Mouse (Mus musculus): ENCODE measurements around the gene Supt6. TPM values are rescaled to one million over a fixed set of nuclear protein-coding genes. Genes with fewer than 3 reads are reported as not detected.
A peak's percentile ranks its signal among the peaks of the same experiment; 100 is the strongest.

The Supt6 gene
- total and polyA plus RNA-seq, 3 experiments: 30.4 to 99.9 (median 65.5) TPM

DNA sequence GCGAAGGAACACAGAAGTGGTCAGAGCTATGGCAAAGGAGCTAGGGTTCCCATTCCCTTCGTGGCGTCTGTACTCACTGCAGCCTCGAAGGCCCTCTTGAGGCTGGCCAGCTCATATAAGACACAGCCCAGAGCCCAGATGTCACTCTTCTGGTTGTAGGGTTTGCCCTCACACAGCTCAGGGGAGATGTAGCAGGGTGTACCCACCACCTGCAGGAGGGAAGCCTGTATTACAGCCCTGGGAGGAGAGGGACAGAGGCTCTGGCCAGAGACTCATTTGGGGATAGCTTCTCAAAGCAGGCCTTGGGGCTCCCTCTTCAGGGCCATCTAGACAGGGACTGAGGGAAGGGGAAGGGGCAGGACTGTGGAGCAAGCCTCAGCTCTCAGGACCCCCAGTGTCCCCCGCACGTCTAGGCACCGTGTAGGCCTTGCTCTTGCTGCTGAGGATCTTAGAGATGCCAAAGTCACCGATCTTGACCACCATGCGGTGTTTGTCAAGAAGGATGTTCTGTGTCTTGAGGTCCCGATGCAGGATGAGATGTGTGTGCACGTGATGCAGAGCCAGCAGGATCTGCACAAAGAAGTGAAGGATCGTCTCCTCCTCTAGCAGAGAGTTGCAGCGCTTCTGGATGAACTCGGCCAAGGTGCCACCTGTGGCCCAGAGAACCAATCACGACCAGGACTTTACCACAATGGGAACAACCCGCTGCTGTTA lies 73.6 kb downstream of the Supt6 start:
- H3K4me3 ChIP-seq (replicated peaks in 1 of 3; ENCODE audit: low read depth in 2 of 3, low read length in 2 of 3, poor library complexity in 1 of 3): no peak overlapping the region
- H3K27ac ChIP-seq (ENCODE audit: insufficient read depth, low read depth): no peak overlapping the region
- TF ChIP-seq JUND (conservative IDR thresholded peaks at IDR 0.05; ENCODE audit: low read depth, low read length): no peak
- no peak for TF ChIP-seq RCOR1 (conservative IDR thresholded peaks at IDR 0.05; ENCODE audit: low read depth, low read length)
- TF ChIP-seq HCFC1 (IDR thresholded peaks at IDR 0.05; ENCODE audit: low read depth, low read length): 0 out of 2 replicates have a peak, but pooled peaks have one; percentile 13
- no peak for TF ChIP-seq GABPA (IDR thresholded peaks at IDR 0.05; ENCODE audit: insufficient replicate concordance, low read depth, low read length)
- no peak for TF ChIP-seq USF2 (conservative IDR thresholded peaks at IDR 0.05; ENCODE audit: low read depth, low read length)
- peak; percentile 80 for TF ChIP-seq RAD21 (IDR thresholded peaks at IDR 0.05; ENCODE audit: low read depth, low read length)
- TF ChIP-seq CHD1 (IDR thresholded peaks at IDR 0.05; ENCODE audit: low read depth, low read length): no peak
- no peak for TF ChIP-seq POLR2AphosphoS2 (IDR thresholded peaks at IDR 0.05; ENCODE audit: low read depth, low read length)
- no peak for TF ChIP-seq USF1 (IDR thresholded peaks at IDR 0.05; ENCODE audit: low read depth, low read length)
- TF ChIP-seq NRF1 (IDR thresholded peaks at IDR 0.05; ENCODE audit: low read depth, low read length): no peak
- no peak for TF ChIP-seq MAX (IDR thresholded peaks at IDR 0.05; ENCODE audit: low read length)
- no peak for TF ChIP-seq ETS1 (conservative IDR thresholded peaks at IDR 0.05; ENCODE audit: low read depth, low read length)
- no peak for TF ChIP-seq MAFK (IDR thresholded peaks at IDR 0.05; ENCODE audit: insufficient replicate concordance, low read length)
- no peak; the same call in 1 of the 2 replicates for TF ChIP-seq NELFE (IDR thresholded peaks at IDR 0.05; ENCODE audit: low read depth, low read length)
- TF ChIP-seq SMC3 (IDR thresholded peaks at IDR 0.05; ENCODE audit: low read depth, low read length): peak; percentile 83
- TF ChIP-seq CHD2 (IDR thresholded peaks at IDR 0.05; ENCODE audit: low read length): no peak
- no peak for TF ChIP-seq KAT2A (IDR thresholded peaks at IDR 0.05; ENCODE audit: insufficient replicate concordance, low read length)
- no peak for TF ChIP-seq E2F4 (IDR thresholded peaks at IDR 0.05; ENCODE audit: insufficient replicate concordance, low read depth, low read length)
- no peak; the same call in 1 of the 2 replicates for TF ChIP-seq SIN3A (IDR thresholded peaks at IDR 0.05; ENCODE audit: low read length)
- no peak for TF ChIP-seq TBP (conservative IDR thresholded peaks at IDR 0.05; ENCODE audit: low read depth, low read length)
- TF ChIP-seq ZC3H11A (IDR thresholded peaks at IDR 0.05; ENCODE audit: low read depth, low read length): no peak
- TF ChIP-seq MAZ (IDR thresholded peaks at IDR 0.05; ENCODE audit: low read depth, low read length): 0 out of 2 replicates have a peak, but pooled peaks have one; percentile 19
- TF ChIP-seq MEF2A (IDR thresholded peaks at IDR 0.05; ENCODE audit: borderline replicate concordance, low read depth, low read length): no peak
- no peak for TF ChIP-seq UBTF (IDR thresholded peaks at IDR 0.05; ENCODE audit: low read depth, low read length)
- no peak for TF ChIP-seq POLR2A (IDR thresholded peaks at IDR 0.05; ENCODE audit: low read depth, low read length)
- TF ChIP-seq ELF1 (IDR thresholded peaks at IDR 0.05; ENCODE audit: low read depth, low read length): no peak
- no peak for TF ChIP-seq MYC (IDR thresholded peaks at IDR 0.05; ENCODE audit: low read depth, low read length)
- no peak for TF ChIP-seq BHLHE40 (IDR thresholded peaks at IDR 0.05; ENCODE audit: low read depth, low read length)
- TF ChIP-seq PAX5 (IDR thresholded peaks at IDR 0.05; ENCODE audit: low read length): no peak
- no peak for TF ChIP-seq ZMIZ1 (IDR thresholded peaks at IDR 0.05; ENCODE audit: low read depth, low read length)
- TF ChIP-seq IRF4 (IDR thresholded peaks at IDR 0.05; ENCODE audit: low read depth, low read length): no peak; the same call in 1 of the 2 replicates
- TF ChIP-seq CTCF (conservative IDR thresholded peaks at IDR 0.05 in 1 of 2, IDR thresholded peaks at IDR 0.05 in 1 of 2; ENCODE audit: low read depth in 2 of 2, low read length in 2 of 2): peak in 1 of 2 experiments; percentile 91; a peak in 2 of 4 replicates
- TF ChIP-seq ZNF384 (IDR thresholded peaks at IDR 0.05; ENCODE audit: low read depth, low read length): no peak
- TF ChIP-seq TCF12 (IDR thresholded peaks at IDR 0.05; ENCODE audit: low read depth, low read length): 0 out of 2 replicates have a peak, but pooled peaks have one; percentile 28
- no peak for TF ChIP-seq EP300 (IDR thresholded peaks at IDR 0.05; ENCODE audit: low read length)
- no peak for TF ChIP-seq JUN (IDR thresholded peaks at IDR 0.05; ENCODE audit: insufficient read depth, low read depth, low read length)
- no peak for TF ChIP-seq ZKSCAN1 (IDR thresholded peaks at IDR 0.05; ENCODE audit: borderline replicate concordance, low read depth, low read length)
- TF ChIP-seq MXI1 (IDR thresholded peaks at IDR 0.05; ENCODE audit: low read depth, low read length): no peak
- DNase-seq (ENCODE audit: extremely low read depth): peak; percentile 70
- peaks cover 0 to 31% of the 10 kb centered on the region in 2 experiments for H3K36me3 ChIP-seq (replicated peaks in 1 of 2; ENCODE audit: control insufficient read depth in 1 of 2, insufficient read depth in 1 of 2, low read length in 1 of 2)
- dilution Hi-C loops (cut with MboI; ENCODE audit: extremely low pct_ligation_motif_present, extremely low pct_unique_long_range_greater_than_20kb, low sequenced_read_pairs) (no loop called here), in situ Hi-C loops (cut with MboI; ENCODE audit: low pct_ligation_motif_present, low pct_unique_long_range_greater_than_20kb, low sequenced_read_pairs) (loop anchor here (10.0 kb wide), 1 partner anchor 147 kb away; no protein-coding TSS in a partner anchor)
- H3K9ac ChIP-seq (ENCODE audit: insufficient read depth, low read depth): no peak overlapping the region
- no peaks in the 10 kb centered on the region for H3K79me2 ChIP-seq (replicated peaks; ENCODE audit: control insufficient read depth, extremely low read depth, insufficient read depth, poor library complexity, severe bottlenecking)
- H3K9me3 ChIP-seq (replicated peaks; ENCODE audit: low read length): peaks cover 2% of the 10 kb centered on the region
- H3K4me1 ChIP-seq (ENCODE audit: control insufficient read depth in 1 of 2, insufficient read depth in 2 of 2): peaks cover 7 to 67% of the 10 kb centered on the region in 2 experiments
- no peak overlapping the region for H3K4me2 ChIP-seq (ENCODE audit: insufficient read depth, low read depth, poor library complexity, severe bottlenecking)
- no peaks in the 10 kb centered on the region for H3K27me3 ChIP-seq (replicated peaks)

Data from CH12.LX (cell line).